In genomic region chr12:72700013-72700412, GRCm38 (mm10) we compare ENCODE assay signal across 22 mouse cellular contexts. TPM values are rescaled to one million over a fixed set of nuclear protein-coding genes. Genes with fewer than 3 reads are reported as not detected.
"Had no signal": no experiment of that assay in that cellular context is flagged by ENCODE, and none has a peak within 500 bp of the region (broad histone marks: within the 10 kb centered on the region; RNA-seq: fewer than 3 reads in every experiment).

No protein-coding gene starts in this region.

- H3K4me1 ChIP-seq: kidney, embryonic 15.5 days; limb, embryonic 10.5 days; liver, embryonic 15.5 days; midbrain, embryonic 12.5 days; neural tube, embryonic 12.5 days had no signal

- H3K27ac ChIP-seq: kidney, embryonic 15.5 days; left cerebral cortex, adult 2 months; limb, embryonic 10.5 days; liver, embryonic 15.5 days; midbrain, embryonic 12.5 days; neural tube, embryonic 12.5 days had no signal

- H3K27me3 ChIP-seq: kidney, embryonic 15.5 days; liver, embryonic 15.5 days; midbrain, embryonic 12.5 days; neural tube, embryonic 12.5 days had no signal

- H3K36me3 ChIP-seq: kidney, embryonic 15.5 days; limb, embryonic 10.5 days; liver, embryonic 15.5 days; midbrain, embryonic 12.5 days; neural tube, embryonic 12.5 days had no signal

- ATAC-seq: intestine, embryonic 16.5 days; lung, postnatal 0 days had no signal

- H3K9me3 ChIP-seq: kidney, embryonic 15.5 days; limb, embryonic 10.5 days; liver, embryonic 15.5 days; midbrain, embryonic 12.5 days; neural tube, embryonic 12.5 days had no signal

- DNase-seq: kidney, adult 2 months; kidney, postnatal 25 days; lung, adult 2 months; lung, postnatal 4 days; right cerebral cortex, postnatal 4 days; spleen, adult 18-20 months; thymus, adult 18-20 months; thymus, postnatal 14 days had no signal

- H3K4me2 ChIP-seq: kidney, embryonic 15.5 days; liver, embryonic 11.5 days; liver, embryonic 15.5 days; midbrain, embryonic 12.5 days; neural tube, embryonic 12.5 days had no signal

- H3K4me3 ChIP-seq: kidney, embryonic 15.5 days; left cerebral cortex, adult 2 months; limb, embryonic 10.5 days; liver, embryonic 15.5 days; midbrain, embryonic 12.5 days; neural tube, embryonic 12.5 days had no signal

- H3K9ac ChIP-seq: kidney, embryonic 15.5 days; liver, embryonic 15.5 days; midbrain, embryonic 12.5 days; neural tube, embryonic 12.5 days had no signal

RNA-seq across cellular contexts. Expression of gene Gm4756, which starts 50.6 kb away (rescaled TPM):
- total RNA-seq: layer of hippocampus, postnatal 25 days; left cerebral cortex, adult 2 months; left cerebral cortex, postnatal 14 days; megakaryocyte, adult 5-6 weeks had no signal
- polyA plus RNA-seq: intestine, embryonic 16.5 days; kidney, embryonic 15.5 days; limb, embryonic 10.5 days; limb, embryonic 14.5 days; liver, embryonic 11.5 days; liver, embryonic 15.5 days; lung, postnatal 0 days; midbrain, embryonic 12.5 days; neural tube, embryonic 12.5 days; stomach, embryonic 14.5 days had no signal
